In the genomic region with DNA sequence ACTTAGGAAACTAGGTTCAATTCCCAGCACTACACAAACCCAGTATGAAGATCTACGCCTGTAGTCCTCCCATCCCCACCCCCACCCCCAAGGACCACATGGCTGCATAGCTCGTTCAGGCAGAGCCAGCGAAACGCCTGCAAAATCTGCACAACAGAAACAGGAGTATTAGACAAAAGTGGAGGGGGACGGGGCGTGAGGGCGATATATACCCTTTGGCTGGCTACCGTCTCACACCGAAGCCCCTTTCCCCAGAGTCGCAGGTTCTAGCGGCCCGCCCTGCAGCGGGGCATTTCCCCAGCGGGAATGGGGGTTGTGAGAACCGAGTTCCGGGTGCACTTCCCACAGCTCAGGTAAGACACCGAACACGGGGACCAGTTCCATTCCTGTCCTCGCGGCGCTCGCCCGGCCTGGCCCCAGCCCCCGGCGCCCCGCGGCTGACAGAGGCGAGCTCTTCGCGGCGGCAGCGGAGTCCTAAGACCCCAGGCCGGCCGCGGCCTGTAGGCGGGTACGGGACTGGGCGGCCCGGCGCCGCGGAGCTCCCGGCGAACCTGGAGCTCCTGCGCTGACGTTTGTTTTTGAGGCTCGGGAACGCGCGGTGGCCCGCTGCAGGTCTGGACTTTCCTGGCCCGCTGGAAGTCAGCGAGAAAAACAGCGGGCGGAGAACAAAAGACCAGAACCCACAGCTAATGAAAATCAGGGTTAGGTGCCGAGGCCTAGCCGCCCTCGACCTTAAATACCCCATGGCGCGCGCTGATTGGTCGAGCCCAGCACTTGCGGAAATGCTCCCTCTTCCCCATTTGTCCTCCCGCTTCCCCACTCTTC, we compare ENCODE assay signal across 9 mouse cellular contexts. TPM values are rescaled to one million over a fixed set of nuclear protein-coding genes. Genes with fewer than 3 reads are reported as not detected.
DNase-seq lines count a peak whose midpoint lies in the region; ATAC-seq and TF ChIP-seq lines count a peak whose summit lies in the region.
"Had no signal": no experiment of that assay in that cellular context is flagged by ENCODE, and none has a peak within 500 bp of the region (broad histone marks: within the 10 kb centered on the region; RNA-seq: fewer than 3 reads in every experiment).

No protein-coding gene starts in this region.

- H3K36me3 ChIP-seq in E14TG2a.4 (ENCODE audit: insufficient read depth, low read length), result peaks cover 8% of the 10 kb centered on the region
- H3K36me3 ChIP-seq in forebrain, embryonic 11.5 days (ENCODE audit: control insufficient read depth, insufficient read depth, low read length), result no peaks in the 10 kb centered on the region
- no peaks in the 10 kb centered on the region for H3K36me3 ChIP-seq in heart, postnatal 0 days (replicated peaks; ENCODE audit: control insufficient read depth, insufficient read depth, low read length)
- no peaks in the 10 kb centered on the region for H3K36me3 ChIP-seq in lung, embryonic 15.5 days

- TF ChIP-seq POLR2A in olfactory bulb, adult 2 months (IDR thresholded peaks at IDR 0.05; ENCODE audit: insufficient read depth, low read depth, low read length), result no peak

- TF ChIP-seq CTCF in E14TG2a.4 (conservative IDR thresholded peaks at IDR 0.05; ENCODE audit: low read length), result no peak
- TF ChIP-seq CTCF in heart, postnatal 0 days (IDR thresholded peaks at IDR 0.05; ENCODE audit: low read depth), result no peak
- no peak for TF ChIP-seq CTCF in olfactory bulb, adult 2 months (IDR thresholded peaks at IDR 0.05; ENCODE audit: insufficient read depth, low read depth, low read length)

- H3K9me3 ChIP-seq in E14TG2a.4 (ENCODE audit: low read length), result no peaks in the 10 kb centered on the region
- H3K9me3 ChIP-seq in forebrain, embryonic 11.5 days (ENCODE audit: control insufficient read depth, low read length), result no peaks in the 10 kb centered on the region
- H3K9me3 ChIP-seq in heart, postnatal 0 days (replicated peaks; ENCODE audit: control insufficient read depth, low read length), result no peaks in the 10 kb centered on the region
- H3K9me3 ChIP-seq in lung, embryonic 15.5 days, result no peaks in the 10 kb centered on the region

- H3K27me3 ChIP-seq in E14TG2a.4 (ENCODE audit: insufficient read depth, low read length), result 0 out of 2 replicates have a peak, but pooled peaks cover 1% of the 10 kb centered on the region
- peaks cover 9% of the 10 kb centered on the region for H3K27me3 ChIP-seq in forebrain, embryonic 11.5 days (ENCODE audit: control insufficient read depth, insufficient read depth, low read length)
- peaks cover 31% of the 10 kb centered on the region for H3K27me3 ChIP-seq in heart, postnatal 0 days (ENCODE audit: control insufficient read depth, insufficient read depth, low read length)
- peaks cover 24% of the 10 kb centered on the region for H3K27me3 ChIP-seq in lung, embryonic 15.5 days

- H3K4me1 ChIP-seq in E14TG2a.4 (replicated peaks; ENCODE audit: low read depth, low read length), result peaks cover 73% of the 10 kb centered on the region
- peaks cover 3% of the 10 kb centered on the region; the same call in 1 of the 2 replicates for H3K4me1 ChIP-seq in forebrain, embryonic 11.5 days (replicated peaks; ENCODE audit: control insufficient read depth, insufficient read depth, low read length)
- H3K4me1 ChIP-seq in heart, postnatal 0 days (ENCODE audit: control insufficient read depth, insufficient read depth), result 0 out of 2 replicates have a peak, but pooled peaks cover 1% of the 10 kb centered on the region
- H3K4me1 ChIP-seq in lung, embryonic 15.5 days, result peaks cover 8% of the 10 kb centered on the region; the same call in 1 of the 2 replicates
- H3K4me1 ChIP-seq in olfactory bulb, adult 2 months (ENCODE audit: control insufficient read depth, insufficient read depth, low read length), result 0 out of 2 replicates have a peak, but pooled peaks cover 3% of the 10 kb centered on the region

- H3K9ac ChIP-seq in forebrain, embryonic 11.5 days (ENCODE audit: low read length), result peak overlapping the region; percentile 97
- H3K9ac ChIP-seq in heart, postnatal 0 days (replicated peaks; ENCODE audit: low read depth, low read length), result peak overlapping the region; percentile 86
- H3K9ac ChIP-seq in lung, embryonic 15.5 days, result peak overlapping the region; percentile 92

- peak; percentile 66 for DNase-seq in c-Kit-negative CD71-positive TER-119-positive erythroid progenitor cells, embryonic 14.5 days (ENCODE audit: low read depth, low spot score)
- peak; percentile 93 for DNase-seq in forebrain, embryonic 11.5 days (ENCODE audit: low spot score)
- peak; percentile 26 for DNase-seq in heart, postnatal 0 days (ENCODE audit: low spot score)
- DNase-seq in kidney, postnatal 4 days, result peak; percentile 82 to 89
- DNase-seq in thymus, adult 18-20 months, result peak; percentile 64 to 75

- H3K4me2 ChIP-seq in forebrain, embryonic 11.5 days (ENCODE audit: low read depth, low read length, severe bottlenecking), result peak overlapping the region; percentile 85
- H3K4me2 ChIP-seq in heart, postnatal 0 days (ENCODE audit: low read depth, low read length), result peak overlapping the region; percentile 97
- H3K4me2 ChIP-seq in lung, embryonic 15.5 days, result peak overlapping the region; percentile 90

- H3K27ac ChIP-seq in forebrain, embryonic 11.5 days (ENCODE audit: low read depth, low read length), result peak overlapping the region; percentile 86
- H3K27ac ChIP-seq in heart, postnatal 0 days (ENCODE audit: low read depth), result peak overlapping the region; percentile 39; the same call in 1 of the 2 replicates
- H3K27ac ChIP-seq in lung, embryonic 15.5 days, result peak overlapping the region; percentile 88
- no peak overlapping the region for H3K27ac ChIP-seq in olfactory bulb, adult 2 months (ENCODE audit: insufficient read depth, low read depth, low read length)

- peak overlapping the region; percentile 89 for H3K4me3 ChIP-seq in E14TG2a.4 (replicated peaks; ENCODE audit: low read length)
- H3K4me3 ChIP-seq in forebrain, embryonic 11.5 days (ENCODE audit: low read depth, low read length), result peak overlapping the region; percentile 63
- H3K4me3 ChIP-seq in heart, postnatal 0 days (ENCODE audit: low read depth, low read length), result peak overlapping the region; percentile 69
- H3K4me3 ChIP-seq in lung, embryonic 15.5 days, result peak overlapping the region; percentile 66
- H3K4me3 ChIP-seq in olfactory bulb, adult 2 months (ENCODE audit: insufficient read depth, low read depth, low read length), result peak overlapping the region; percentile 52

- TF ChIP-seq EP300 in heart, postnatal 0 days (IDR thresholded peaks at IDR 0.05; ENCODE audit: low read depth), result no peak

- under 1% methylated on average over 64 of the region's 64 CpGs for WGBS in forebrain, embryonic 11.5 days
- 2% methylated on average over 64 of the region's 64 CpGs for WGBS in heart, postnatal 0 days
- 1% methylated on average over 63 of the region's 64 CpGs for WGBS in lung, embryonic 15.5 days
- 4% methylated on average over 64 of the region's 64 CpGs for WGBS in olfactory bulb, adult 2 months

- peak; percentile 90 for ATAC-seq in forebrain, embryonic 11.5 days (replicated peaks; ENCODE audit: low FRiP score)
- ATAC-seq in heart, postnatal 0 days (ENCODE audit: insufficient read depth, low read depth), result peak; percentile 77
- peak; percentile 92 for ATAC-seq in lung, embryonic 15.5 days (ENCODE audit: borderline replicate concordance, extremely low read depth, low FRiP score, low TSS enrichment)

RNA-seq across cellular contexts. Expression of a gene that starts 37.8 kb away (rescaled TPM):
- polyA plus RNA-seq in forebrain, embryonic 11.5 days (2014; fragmentation: Nextera tagmentation; extraction: Ambion mirVana), result not detected in 2 replicates
- total RNA-seq in heart, postnatal 0 days (2014; rRNA removed; ENCODE audit: low replicate concordance), result not detected in 2 replicates
- 0.40 and 0.41 TPM in 2 replicates for polyA plus RNA-seq in heart, postnatal 0 days (2015; fragmentation: Nextera tagmentation; extraction: Ambion mirVana)
- polyA plus RNA-seq in lung, embryonic 15.5 days (2015; fragmentation: Nextera tagmentation; extraction: Ambion mirVana), result 0.14 TPM in 1 of 2 replicates, not detected in the other
- not detected in 2 replicates for polyA plus RNA-seq in olfactory bulb, adult 2 months (2012; ENCODE audit: insufficient read depth, insufficient read length, low replicate concordance, missing spikeins)
- total RNA-seq: left cerebral cortex, postnatal 14 days had no signal

Comparison
In these comparisons a context has a peak if more than half of its experiments do, and no peak if none do; other contexts are left out.
1. DNase-seq: peak in every context shown above with its lines; median percentile 93 in forebrain, embryonic 11.5 days; 86 in kidney, postnatal 4 days; 70 in thymus, adult 18-20 months; 66 in c-Kit-negative CD71-positive TER-119-positive erythroid progenitor cells, embryonic 14.5 days; 26 in heart, postnatal 0 days.